Mouse (Mus musculus): ENCODE data around the gene Syna. TPM values are rescaled to one million over a fixed set of nuclear protein-coding genes. Genes with fewer than 3 reads are reported as not detected.

Gene Syna
- polyA plus RNA-seq, 1 experiment from 2014 or later, result 0.27 TPM

DNA sequence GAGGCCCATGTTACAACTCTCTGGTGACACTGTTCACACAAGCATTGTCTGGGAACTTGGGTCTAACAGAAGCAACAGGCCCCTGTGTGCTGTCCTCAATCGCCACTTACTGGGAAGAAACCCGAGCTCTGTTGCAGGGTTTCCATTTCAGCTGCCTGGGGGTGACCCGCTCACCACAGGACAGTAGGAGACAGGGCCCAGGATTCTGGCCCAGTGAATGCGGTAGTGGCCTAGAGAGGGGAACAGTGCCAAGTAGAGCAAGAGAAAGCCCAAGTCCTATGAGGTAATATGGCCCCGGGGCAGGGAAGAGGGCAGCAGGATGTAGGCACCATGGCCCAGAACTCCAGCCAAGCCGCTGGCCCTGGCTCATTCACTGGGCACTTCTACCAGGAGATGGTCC, 19.1 kb downstream of the Syna start:
- Histone ChIP-seq H3K9me3 (ENCODE audit: low read length) (no peaks in the 10 kb centered on the region), H3K27me3 (ENCODE audit: insufficient read depth, low read length) (no peaks in the 10 kb centered on the region), H3K4me2 (replicated peaks; ENCODE audit: low read depth, low read length) (no peak overlapping the region), H3K4me1 (ENCODE audit: insufficient read depth, low read length) (peaks cover 39% of the 10 kb centered on the region), H3K27ac (ENCODE audit: low read length) (peak overlapping the region; percentile 95), H3K4me3 (ENCODE audit: low read length) (no peak overlapping the region), H3K36me3 (ENCODE audit: insufficient read depth, low read length) (peaks cover 6% of the 10 kb centered on the region; the same call in 1 of the 2 replicates), H3K9ac (replicated peaks; ENCODE audit: low read length) (0 out of 2 replicates have a peak overlapping the region, but pooled peaks have one; percentile 58)
- WGBS, result 64% methylated on average over 6 of the region's 6 CpGs
- ATAC-seq (ENCODE audit: low FRiP score, low TSS enrichment), result no peak

DNA sequence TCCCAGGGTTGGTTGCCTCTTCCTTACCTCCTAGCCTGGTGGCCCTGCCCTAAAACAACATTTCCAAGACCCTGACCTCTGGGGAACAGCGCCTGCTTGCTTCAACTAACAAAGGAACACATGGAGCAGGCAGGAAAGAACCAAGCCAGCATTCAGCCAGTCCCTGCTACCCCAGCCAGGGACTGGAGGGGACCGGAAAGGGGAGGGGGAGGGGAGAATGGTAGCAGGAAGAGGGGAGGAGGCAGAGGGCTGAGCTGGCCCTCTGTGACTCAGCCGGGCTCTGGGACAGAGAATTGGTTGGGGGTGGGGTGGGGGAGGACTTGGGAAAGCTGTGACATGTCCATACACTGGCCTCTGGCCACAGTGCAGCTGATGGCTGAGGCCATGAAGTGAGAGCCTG, 20.1 kb downstream of the Syna start:
- H3K9ac ChIP-seq (replicated peaks; ENCODE audit: low read length), result peak overlapping the region; percentile 58
- peak; percentile 94 for ATAC-seq (ENCODE audit: low FRiP score, low TSS enrichment)
- WGBS, result 2% methylated on average over 3 of the region's 3 CpGs
- H3K27me3 ChIP-seq (ENCODE audit: insufficient read depth, low read length), result no peaks in the 10 kb centered on the region
- no peaks in the 10 kb centered on the region for H3K9me3 ChIP-seq (ENCODE audit: low read length)
- no peak overlapping the region for H3K4me3 ChIP-seq (ENCODE audit: low read length)
- H3K27ac ChIP-seq (ENCODE audit: low read length), result peak overlapping the region; percentile 95
- peaks cover 37% of the 10 kb centered on the region for H3K4me1 ChIP-seq (ENCODE audit: insufficient read depth, low read length)
- peaks cover 9% of the 10 kb centered on the region; the same call in 1 of the 2 replicates for H3K36me3 ChIP-seq (ENCODE audit: insufficient read depth, low read length)
- H3K4me2 ChIP-seq (replicated peaks; ENCODE audit: low read depth, low read length), result 0 out of 2 replicates have a peak overlapping the region, but pooled peaks have one; percentile 10

DNA sequence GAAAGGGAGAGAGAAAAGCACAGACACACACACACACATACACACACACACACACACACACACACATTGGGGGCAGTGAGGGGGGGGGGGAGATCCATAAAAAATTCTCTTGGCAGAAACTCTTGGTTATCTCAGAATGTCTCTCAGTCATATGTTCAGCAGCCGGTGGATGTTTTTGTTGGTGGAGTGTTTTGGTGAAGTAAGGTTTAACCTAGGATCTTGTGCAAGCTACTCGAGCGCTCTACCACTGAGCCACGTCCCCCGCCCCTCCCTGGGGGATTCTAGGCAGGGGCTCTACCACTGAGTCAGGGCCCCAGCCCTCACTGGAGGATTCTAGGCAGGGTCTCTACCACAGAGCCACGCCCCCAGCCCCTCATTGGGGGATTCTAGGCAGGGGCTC, 23.9 kb downstream of the Syna start:
- Histone ChIP-seq H3K27ac (ENCODE audit: low read length) (no peak overlapping the region), H3K36me3 (ENCODE audit: insufficient read depth, low read length) (peaks cover 37% of the 10 kb centered on the region), H3K9me3 (ENCODE audit: low read length) (no peaks in the 10 kb centered on the region), H3K27me3 (ENCODE audit: insufficient read depth, low read length) (no peaks in the 10 kb centered on the region), H3K9ac (replicated peaks; ENCODE audit: low read length) (no peak overlapping the region), H3K4me1 (ENCODE audit: insufficient read depth, low read length) (peaks cover 20% of the 10 kb centered on the region), H3K4me3 (ENCODE audit: low read length) (no peak overlapping the region), H3K4me2 (replicated peaks; ENCODE audit: low read depth, low read length) (no peak overlapping the region)
- no peak for ATAC-seq (ENCODE audit: low FRiP score, low TSS enrichment)
- WGBS, result 90% methylated on average over 6 of the region's 6 CpGs

DNA sequence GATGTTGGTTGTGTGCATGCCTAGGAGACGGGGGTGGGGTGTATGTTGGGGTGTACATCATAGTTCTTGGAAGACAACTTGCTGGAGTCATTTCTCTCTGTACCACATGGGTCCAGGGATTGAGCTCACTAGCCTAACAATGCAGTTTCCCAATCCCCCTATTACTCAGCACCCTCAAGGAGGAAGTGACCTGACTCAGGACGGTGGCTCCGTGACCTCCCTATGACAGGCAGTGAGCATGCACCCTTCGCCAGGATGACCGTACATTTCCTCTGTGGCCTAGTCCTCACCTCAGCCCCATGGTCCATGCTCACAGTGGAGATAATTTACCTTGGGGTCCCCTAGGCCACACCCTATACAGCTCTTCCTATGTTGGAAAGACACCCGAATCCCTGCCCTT, 27.6 kb downstream of the Syna start:
- no peaks in the 10 kb centered on the region for H3K9me3 ChIP-seq (ENCODE audit: low read length)
- no peak overlapping the region for H3K27ac ChIP-seq (ENCODE audit: low read length)
- H3K4me1 ChIP-seq (ENCODE audit: insufficient read depth, low read length), result peaks cover 4% of the 10 kb centered on the region; the same call in 1 of the 2 replicates
- no peak overlapping the region for H3K9ac ChIP-seq (replicated peaks; ENCODE audit: low read length)
- H3K36me3 ChIP-seq (ENCODE audit: insufficient read depth, low read length), result peaks cover 30% of the 10 kb centered on the region
- ATAC-seq (ENCODE audit: low FRiP score, low TSS enrichment), result no peak; the same call in 1 of the 2 replicates
- no peak overlapping the region for H3K4me2 ChIP-seq (replicated peaks; ENCODE audit: low read depth, low read length)
- H3K27me3 ChIP-seq (ENCODE audit: insufficient read depth, low read length), result no peaks in the 10 kb centered on the region
- no peak overlapping the region for H3K4me3 ChIP-seq (ENCODE audit: low read length)
- 98% methylated on average over 6 of the region's 6 CpGs for WGBS

DNA sequence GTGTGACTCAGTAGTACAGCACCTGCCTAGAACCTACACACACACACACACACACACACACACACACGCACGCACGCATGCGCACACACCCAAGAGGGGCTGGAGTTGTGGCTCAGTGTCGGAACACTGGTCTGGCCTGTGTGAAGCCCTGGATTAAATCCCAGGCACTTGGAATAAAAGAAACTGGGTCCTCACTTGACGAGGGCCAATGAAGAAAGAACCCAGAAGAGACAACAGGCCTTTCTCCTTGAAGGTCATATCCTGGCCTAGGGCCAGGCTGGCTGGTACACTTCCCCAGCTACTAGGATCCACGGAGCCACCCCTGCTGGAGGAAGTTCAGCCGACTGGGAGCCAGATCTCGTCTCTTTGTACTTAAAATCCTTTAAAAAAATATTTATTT, 28.4 kb downstream of the Syna start:
- Histone ChIP-seq H3K9ac (replicated peaks; ENCODE audit: low read length) (no peak overlapping the region), H3K27ac (ENCODE audit: low read length) (no peak overlapping the region), H3K36me3 (ENCODE audit: insufficient read depth, low read length) (peaks cover 30% of the 10 kb centered on the region), H3K27me3 (ENCODE audit: insufficient read depth, low read length) (no peaks in the 10 kb centered on the region), H3K9me3 (ENCODE audit: low read length) (no peaks in the 10 kb centered on the region), H3K4me1 (ENCODE audit: insufficient read depth, low read length) (peaks cover 4% of the 10 kb centered on the region; the same call in 1 of the 2 replicates), H3K4me2 (replicated peaks; ENCODE audit: low read depth, low read length) (no peak overlapping the region), H3K4me3 (ENCODE audit: low read length) (no peak overlapping the region)
- ATAC-seq (ENCODE audit: low FRiP score, low TSS enrichment), result no peak
- 85% methylated on average over 9 of the region's 9 CpGs for WGBS

DNA sequence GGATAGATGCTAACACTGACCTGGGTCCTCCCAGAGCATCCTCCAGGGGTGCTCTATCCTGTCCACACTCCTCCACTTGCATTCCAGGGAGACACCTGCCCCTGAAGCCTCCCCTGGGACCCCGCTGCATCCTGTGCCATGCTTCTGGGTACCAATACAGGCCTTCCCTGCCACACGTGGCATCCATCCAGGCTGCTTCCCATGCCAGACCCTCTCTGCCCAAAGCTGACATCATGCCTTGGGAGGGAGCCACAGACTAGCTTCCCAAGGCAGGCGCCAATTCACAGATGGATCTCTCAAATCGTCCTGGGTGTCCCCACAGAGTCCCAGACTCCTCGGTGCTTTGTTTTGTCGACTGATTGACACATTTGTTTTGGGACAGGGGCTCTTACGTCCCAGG, 29.1 kb downstream of the Syna start:
- Histone ChIP-seq H3K27me3 (ENCODE audit: insufficient read depth, low read length) (no peaks in the 10 kb centered on the region), H3K9me3 (ENCODE audit: low read length) (no peaks in the 10 kb centered on the region), H3K36me3 (ENCODE audit: insufficient read depth, low read length) (peaks cover 35% of the 10 kb centered on the region), H3K9ac (replicated peaks; ENCODE audit: low read length) (no peak overlapping the region), H3K4me1 (ENCODE audit: insufficient read depth, low read length) (peaks cover 4% of the 10 kb centered on the region; the same call in 1 of the 2 replicates), H3K4me2 (replicated peaks; ENCODE audit: low read depth, low read length) (no peak overlapping the region), H3K27ac (ENCODE audit: low read length) (no peak overlapping the region), H3K4me3 (ENCODE audit: low read length) (no peak overlapping the region)
- WGBS, result 72% methylated on average over 7 of the region's 7 CpGs
- no peak for ATAC-seq (ENCODE audit: low FRiP score, low TSS enrichment)

DNA sequence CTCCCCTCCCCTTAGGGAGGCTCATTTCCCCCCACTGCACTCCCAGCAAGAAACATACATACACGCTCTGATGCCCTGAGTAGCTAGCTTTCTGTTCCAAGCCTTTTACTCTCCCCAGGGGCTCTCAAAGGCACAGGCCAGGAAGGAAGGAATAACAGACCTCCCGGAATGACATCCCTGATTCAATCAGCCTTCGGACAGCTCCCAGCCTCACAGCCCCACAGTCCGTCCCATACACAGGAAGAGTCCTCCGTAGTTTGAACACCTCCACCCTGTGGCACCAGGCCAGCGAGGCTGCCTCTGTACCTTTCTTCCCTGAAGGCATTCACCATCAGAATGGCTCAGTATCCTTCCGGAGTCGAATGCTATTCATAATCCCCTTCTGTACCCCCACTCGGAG, 31.5 kb downstream of the Syna start:
- no peaks in the 10 kb centered on the region for H3K9me3 ChIP-seq (ENCODE audit: low read length)
- no peaks in the 10 kb centered on the region for H3K27me3 ChIP-seq (ENCODE audit: insufficient read depth, low read length)
- no peak overlapping the region for H3K4me3 ChIP-seq (ENCODE audit: low read length)
- no peak overlapping the region for H3K4me2 ChIP-seq (replicated peaks; ENCODE audit: low read depth, low read length)
- WGBS, result 37% methylated on average over 9 of the region's 9 CpGs
- H3K27ac ChIP-seq (ENCODE audit: low read length), result no peak overlapping the region
- H3K9ac ChIP-seq (replicated peaks; ENCODE audit: low read length), result no peak overlapping the region
- peaks cover 4% of the 10 kb centered on the region; the same call in 1 of the 2 replicates for H3K4me1 ChIP-seq (ENCODE audit: insufficient read depth, low read length)
- ATAC-seq (ENCODE audit: low FRiP score, low TSS enrichment), result no peak
- H3K36me3 ChIP-seq (ENCODE audit: insufficient read depth, low read length), result peaks cover 18% of the 10 kb centered on the region; the same call in 1 of the 2 replicates

DNA sequence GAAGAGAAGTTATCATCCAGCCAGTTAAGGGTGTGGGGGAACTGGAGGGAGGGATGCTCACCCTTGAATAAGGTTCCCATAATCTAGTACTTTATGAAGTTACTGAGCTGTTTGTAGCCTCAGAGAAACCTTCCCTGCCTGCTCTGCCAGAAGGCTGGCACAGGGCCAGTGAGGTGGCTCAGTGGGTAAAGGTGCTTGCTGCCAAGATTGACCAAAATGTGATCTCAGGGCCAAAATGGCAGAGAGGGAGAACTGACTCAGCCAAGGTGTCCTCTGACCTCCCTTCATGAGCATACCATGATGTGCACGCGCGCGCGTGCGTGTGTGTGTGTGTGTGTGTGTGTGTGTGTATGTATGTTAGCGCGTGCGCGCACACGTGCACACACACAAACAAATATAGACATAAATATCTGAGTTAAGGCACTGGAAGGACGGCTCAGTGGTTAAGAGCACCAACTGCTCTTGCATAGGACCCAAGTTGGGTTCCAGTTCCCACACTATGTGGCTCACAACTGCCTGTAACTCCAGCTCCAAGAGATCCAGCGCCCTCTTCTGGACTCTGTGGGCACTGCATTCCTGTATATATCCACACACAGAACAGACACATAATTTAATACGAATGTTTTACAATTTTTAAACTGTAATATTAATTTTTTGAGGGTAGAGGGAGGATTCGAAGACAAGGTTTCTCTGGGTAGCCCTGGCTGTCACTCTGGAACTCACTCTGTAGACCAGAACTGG, 33.8 kb downstream of the Syna start:
- H3K36me3 ChIP-seq (ENCODE audit: insufficient read depth, low read length), result peaks cover 23% of the 10 kb centered on the region
- WGBS, result 92% methylated on average over 15 of the region's 15 CpGs
- no peaks in the 10 kb centered on the region for H3K9me3 ChIP-seq (ENCODE audit: low read length)
- H3K4me1 ChIP-seq (ENCODE audit: insufficient read depth, low read length), result peaks cover 4% of the 10 kb centered on the region; the same call in 1 of the 2 replicates
- H3K4me3 ChIP-seq (ENCODE audit: low read length), result no peak overlapping the region
- H3K27ac ChIP-seq (ENCODE audit: low read length), result no peak overlapping the region
- no peak overlapping the region for H3K4me2 ChIP-seq (replicated peaks; ENCODE audit: low read depth, low read length)
- ATAC-seq (ENCODE audit: low FRiP score, low TSS enrichment), result no peak
- H3K27me3 ChIP-seq (ENCODE audit: insufficient read depth, low read length), result no peaks in the 10 kb centered on the region
- no peak overlapping the region for H3K9ac ChIP-seq (replicated peaks; ENCODE audit: low read length)

DNA sequence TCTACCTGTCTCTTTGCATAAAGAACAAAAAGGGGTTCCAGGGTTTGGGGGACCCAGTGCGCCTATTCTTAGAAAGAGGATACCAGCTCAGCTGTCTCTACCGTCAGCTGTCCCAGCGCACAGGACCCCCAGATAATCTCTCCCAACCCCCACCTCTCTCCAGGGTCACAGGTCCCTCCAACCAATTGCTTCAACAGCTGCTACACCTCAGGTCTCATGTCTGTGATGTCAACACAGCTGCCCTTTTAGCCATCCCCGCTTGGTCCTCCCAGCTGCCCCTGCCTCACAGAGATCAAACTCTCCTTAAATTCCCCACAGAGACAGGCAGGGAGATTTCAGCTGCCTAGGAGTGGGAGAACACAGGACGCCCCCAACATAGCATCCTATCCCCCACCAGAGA, 36.2 kb downstream of the Syna start:
- H3K27me3 ChIP-seq (ENCODE audit: insufficient read depth, low read length), result no peaks in the 10 kb centered on the region
- H3K4me1 ChIP-seq (ENCODE audit: insufficient read depth, low read length), result peaks cover 4% of the 10 kb centered on the region; the same call in 1 of the 2 replicates
- no peak overlapping the region for H3K4me2 ChIP-seq (replicated peaks; ENCODE audit: low read depth, low read length)
- WGBS, result 55% methylated on average over 5 of the region's 5 CpGs
- no peak overlapping the region for H3K9ac ChIP-seq (replicated peaks; ENCODE audit: low read length)
- H3K36me3 ChIP-seq (ENCODE audit: insufficient read depth, low read length), result peaks cover 38% of the 10 kb centered on the region
- no peak for ATAC-seq (ENCODE audit: low FRiP score, low TSS enrichment)
- H3K4me3 ChIP-seq (ENCODE audit: low read length), result no peak overlapping the region
- no peak overlapping the region for H3K27ac ChIP-seq (ENCODE audit: low read length)
- no peaks in the 10 kb centered on the region for H3K9me3 ChIP-seq (ENCODE audit: low read length)

DNA sequence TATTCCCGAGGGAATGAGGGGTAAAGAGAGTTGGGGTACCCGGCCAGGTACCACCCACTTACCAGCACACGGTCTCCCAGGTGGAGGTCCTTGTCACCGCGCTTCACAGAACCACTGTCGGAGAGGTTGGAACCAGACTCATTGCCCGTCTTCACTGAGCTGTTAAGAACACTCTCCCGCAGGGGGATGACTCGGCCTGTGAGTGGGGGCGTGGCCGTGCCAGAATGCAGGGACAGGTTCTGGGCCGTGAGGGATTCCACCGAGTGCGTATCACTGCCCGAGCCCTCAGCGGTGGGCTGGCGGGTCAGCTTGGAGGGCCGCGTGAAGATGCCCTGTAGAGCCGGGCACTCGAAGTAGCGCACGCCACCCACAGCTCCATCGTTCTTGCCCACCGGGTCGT, 37.4 kb downstream of the Syna start:
- H3K27me3 ChIP-seq (ENCODE audit: insufficient read depth, low read length), result no peaks in the 10 kb centered on the region
- H3K9ac ChIP-seq (replicated peaks; ENCODE audit: low read length), result no peak overlapping the region
- no peak overlapping the region for H3K4me2 ChIP-seq (replicated peaks; ENCODE audit: low read depth, low read length)
- no peak overlapping the region for H3K4me3 ChIP-seq (ENCODE audit: low read length)
- WGBS, result 93% methylated on average over 26 of the region's 26 CpGs
- peaks cover 42% of the 10 kb centered on the region for H3K36me3 ChIP-seq (ENCODE audit: insufficient read depth, low read length)
- no peak overlapping the region for H3K27ac ChIP-seq (ENCODE audit: low read length)
- no peaks in the 10 kb centered on the region for H3K9me3 ChIP-seq (ENCODE audit: low read length)
- H3K4me1 ChIP-seq (ENCODE audit: insufficient read depth, low read length), result no peaks in the 10 kb centered on the region
- ATAC-seq (ENCODE audit: low FRiP score, low TSS enrichment), result no peak
